Mouse (Mus musculus): Measurements from ENCODE around the gene Gpatch1.
"Not testable (repeated sequence)": the region's sequence is repeated elsewhere in the genome, so short reads cannot be mapped to it uniquely, and the experiment has no call there.

DNA sequence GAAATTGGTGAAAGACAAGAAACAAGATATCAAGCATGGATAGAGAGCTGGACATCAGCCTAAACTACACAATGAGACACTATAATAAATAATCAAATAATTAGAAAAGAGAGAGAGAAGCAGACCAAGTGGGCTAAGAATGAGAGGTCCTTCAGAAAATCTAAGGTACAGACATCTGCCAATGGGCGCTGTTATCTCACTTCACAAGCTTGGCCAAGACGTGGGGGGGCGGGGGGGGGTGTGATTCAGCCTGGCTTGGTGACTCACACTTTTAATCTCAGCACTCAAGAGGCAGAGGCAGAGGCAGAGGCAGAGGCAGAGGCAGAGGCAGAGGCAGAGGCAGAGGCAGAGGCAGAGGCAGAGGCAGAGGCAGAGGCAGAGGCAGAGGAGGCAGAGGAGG, 981 bp upstream of the Gpatch1 start:
- not testable (repeated sequence) for TF ChIP-seq CTCF, EP300 (IDR thresholded peaks at IDR 0.05; ENCODE audit: low read depth)

Measured in liver, embryonic 14.5 days (tissue).